Mouse (Mus musculus): Measurements from ENCODE around the gene Ccdc180. TPM values are rescaled to one million over a fixed set of nuclear protein-coding genes. Genes with fewer than 3 reads are reported as not detected.
A peak's percentile ranks its signal among the peaks of the same experiment; 100 is the strongest.

The Ccdc180 gene
- total and polyA plus RNA-seq, 3 experiments, result 0.16 TPM; not detected in 2

DNA sequence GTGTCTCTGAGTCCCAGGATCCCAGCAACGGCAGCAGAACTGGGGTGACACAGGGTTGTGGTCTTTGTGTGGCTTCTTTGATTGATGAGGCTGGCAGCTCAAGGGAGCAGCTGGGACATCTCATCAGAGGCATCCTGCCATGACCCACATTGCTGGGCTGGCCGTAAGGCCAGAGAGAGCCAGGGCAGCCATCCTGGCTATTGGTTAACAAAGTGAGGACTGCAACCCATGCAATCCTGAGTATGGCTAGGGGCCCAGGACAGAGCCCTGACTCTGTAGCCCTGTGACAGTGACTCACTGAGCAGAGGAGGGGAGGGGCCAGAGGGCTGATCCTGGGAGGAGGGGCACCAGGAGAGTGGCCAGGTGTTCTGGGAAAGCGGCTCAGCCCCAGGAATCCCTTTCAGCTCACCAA, 38.5 kb upstream of the Ccdc180 start:
- Histone ChIP-seq H3K4me3 (ENCODE audit: low read depth, low read length) (no peak overlapping the region), H3K9me3 (replicated peaks) (no peaks in the 10 kb centered on the region), H3K4me1 (ENCODE audit: insufficient read depth, low read depth, low read length) (no peaks in the 10 kb centered on the region), H3K27me3 (ENCODE audit: insufficient read depth, low read length) (peaks cover 8% of the 10 kb centered on the region), H3K36me3 (replicated peaks) (no peaks in the 10 kb centered on the region)
- TF ChIP-seq POLR2AphosphoS5 (IDR thresholded peaks at IDR 0.05; ENCODE audit: insufficient replicate concordance, low read depth, low read length), result no peak
- TF ChIP-seq CTCF (IDR thresholded peaks at IDR 0.05; ENCODE audit: low read depth, low read length), result no peak
- no peak for TF ChIP-seq TAL1 (conservative IDR thresholded peaks at IDR 0.05; ENCODE audit: low read depth, low read length)
- no peak for TF ChIP-seq GATA1 (IDR thresholded peaks at IDR 0.05; ENCODE audit: borderline replicate concordance, low read length)
- TF ChIP-seq GATA2 (IDR thresholded peaks at IDR 0.05; ENCODE audit: borderline replicate concordance, low read depth, low read length), result no peak
- ATAC-seq (ENCODE audit: extremely low read depth, insufficient number of reproducible peaks, low FRiP score, poor library complexity, severe bottlenecking) (no peak), DNase-seq (ENCODE audit: low spot score) (no peak)

DNA sequence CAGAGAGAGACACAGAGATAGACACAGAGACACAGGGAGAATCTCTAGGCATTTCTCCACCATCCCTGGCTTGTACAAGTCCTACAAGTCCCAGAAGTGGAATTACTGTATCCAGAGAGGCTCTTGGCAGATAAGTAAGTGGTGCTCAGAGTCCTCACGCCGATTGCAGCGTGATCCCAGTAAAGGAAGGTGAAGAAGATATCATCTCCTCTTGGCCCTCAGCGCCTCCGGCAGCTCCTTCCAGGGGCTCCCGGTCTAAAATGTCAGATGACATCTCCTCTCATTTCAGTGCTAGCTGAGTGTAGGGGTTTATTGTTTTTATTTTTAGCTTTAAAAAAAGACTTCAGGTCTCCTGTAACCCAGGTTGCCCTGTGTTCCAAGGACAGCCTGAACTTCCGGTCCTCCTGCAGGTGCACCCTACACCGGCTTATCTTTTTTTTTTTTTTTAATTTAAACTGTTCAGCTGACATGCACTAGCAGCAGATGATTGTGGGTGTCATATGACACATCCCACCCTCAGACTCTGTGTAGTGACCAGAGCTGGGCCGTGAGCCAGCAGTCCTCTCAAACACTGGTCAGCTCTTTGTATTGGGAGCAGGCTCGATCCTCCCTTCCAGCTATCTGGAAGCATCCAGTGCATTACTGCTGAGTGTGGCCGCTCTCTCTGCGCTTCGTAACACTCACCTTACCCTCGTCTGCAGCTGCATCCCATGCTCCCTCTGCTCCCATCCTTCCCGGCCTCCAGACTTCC, 36.4 kb upstream of the Ccdc180 start:
- ATAC-seq (ENCODE audit: extremely low read depth, insufficient number of reproducible peaks, low FRiP score, poor library complexity, severe bottlenecking) (no peak), DNase-seq (ENCODE audit: low spot score) (no peak)
- no peaks in the 10 kb centered on the region for H3K9me3 ChIP-seq (replicated peaks)
- H3K36me3 ChIP-seq (replicated peaks), result no peaks in the 10 kb centered on the region
- no peak overlapping the region for H3K4me3 ChIP-seq (ENCODE audit: low read depth, low read length)
- H3K27me3 ChIP-seq (ENCODE audit: insufficient read depth, low read length), result peaks cover 8% of the 10 kb centered on the region
- H3K4me1 ChIP-seq (ENCODE audit: insufficient read depth, low read depth, low read length), result no peaks in the 10 kb centered on the region
- no peak for TF ChIP-seq CTCF (IDR thresholded peaks at IDR 0.05; ENCODE audit: low read depth, low read length)
- no peak for TF ChIP-seq TAL1 (conservative IDR thresholded peaks at IDR 0.05; ENCODE audit: low read depth, low read length)

DNA sequence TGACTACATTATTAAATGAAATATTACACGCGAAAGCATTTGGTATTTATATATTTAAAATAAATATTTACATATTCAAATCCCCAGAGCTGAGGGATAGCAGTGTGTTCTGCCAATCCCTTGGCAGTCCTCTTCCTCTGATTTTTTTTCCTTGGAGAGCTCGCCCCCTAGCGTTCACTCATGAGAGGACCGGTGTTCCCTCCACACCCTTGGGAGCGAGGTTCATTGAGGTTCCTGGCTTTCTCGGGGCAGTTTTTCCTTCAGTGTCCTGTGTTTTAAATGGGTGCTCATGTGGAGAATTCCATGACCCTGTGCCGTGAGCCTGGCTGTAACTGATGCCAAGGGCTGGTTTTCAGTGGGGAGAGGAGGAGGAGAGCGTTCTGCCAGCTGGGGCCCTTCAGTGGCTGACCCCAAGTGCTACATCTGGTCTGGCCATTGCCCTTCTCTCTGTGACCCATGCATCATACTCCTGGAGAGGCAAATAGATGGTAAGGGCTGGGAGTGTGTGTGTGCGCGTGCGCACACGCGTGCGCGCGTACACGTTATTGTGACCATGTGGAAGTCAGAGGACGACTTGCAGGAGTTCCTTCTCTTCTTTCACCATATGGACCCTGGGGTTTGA, 34.2 kb upstream of the Ccdc180 start:
- DNase-seq (ENCODE audit: low spot score) (peak; percentile 37), ATAC-seq (ENCODE audit: extremely low read depth, insufficient number of reproducible peaks, low FRiP score, poor library complexity, severe bottlenecking) (no peak)
- H3K4me3 ChIP-seq (ENCODE audit: low read depth, low read length), result no peak overlapping the region
- TF ChIP-seq CTCF (IDR thresholded peaks at IDR 0.05; ENCODE audit: low read depth, low read length) (0 out of 2 replicates have a peak, but pooled peaks have one; percentile 48), GATA2 (IDR thresholded peaks at IDR 0.05; ENCODE audit: borderline replicate concordance, low read depth, low read length) (no peak)
- no peaks in the 10 kb centered on the region for H3K4me1 ChIP-seq (ENCODE audit: insufficient read depth, low read depth, low read length)
- peaks cover 3% of the 10 kb centered on the region; the same call in 1 of the 2 replicates for H3K27me3 ChIP-seq (ENCODE audit: insufficient read depth, low read length)
- H3K36me3 ChIP-seq (replicated peaks), result no peaks in the 10 kb centered on the region
- H3K9me3 ChIP-seq (replicated peaks), result no peaks in the 10 kb centered on the region

DNA sequence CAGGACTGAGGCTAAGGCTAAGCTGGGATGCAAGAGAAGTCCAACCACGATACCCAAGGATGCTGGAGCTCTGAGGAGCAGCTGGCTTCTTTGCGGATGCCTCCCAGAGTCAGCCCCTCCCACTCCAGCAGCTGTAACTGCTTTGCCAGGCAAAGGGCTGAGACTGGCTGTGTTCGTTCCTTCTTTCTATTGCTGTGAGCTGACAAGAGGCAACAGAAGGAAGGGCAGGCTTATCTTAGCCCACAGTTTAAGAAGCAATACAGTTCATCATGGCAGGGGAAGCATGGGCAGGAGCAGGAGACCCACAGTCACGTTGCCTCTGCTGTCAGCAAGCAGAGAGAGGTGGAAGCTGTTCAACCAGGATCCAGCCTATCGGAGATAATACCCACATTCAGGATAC, 28.9 kb upstream of the Ccdc180 start:
- DNase-seq (ENCODE audit: low spot score) (no peak), ATAC-seq (ENCODE audit: extremely low read depth, insufficient number of reproducible peaks, low FRiP score, poor library complexity, severe bottlenecking) (no peak)
- H3K9me3 ChIP-seq (replicated peaks), result no peaks in the 10 kb centered on the region
- no peak for TF ChIP-seq TAL1 (conservative IDR thresholded peaks at IDR 0.05; ENCODE audit: low read depth, low read length)
- TF ChIP-seq CTCF (IDR thresholded peaks at IDR 0.05; ENCODE audit: low read depth, low read length), result no peak
- TF ChIP-seq POLR2AphosphoS5 (IDR thresholded peaks at IDR 0.05; ENCODE audit: insufficient replicate concordance, low read depth, low read length), result no peak
- TF ChIP-seq GATA2 (IDR thresholded peaks at IDR 0.05; ENCODE audit: borderline replicate concordance, low read depth, low read length), result no peak
- no peak for TF ChIP-seq GATA1 (IDR thresholded peaks at IDR 0.05; ENCODE audit: borderline replicate concordance, low read length)
- no peak overlapping the region for H3K4me3 ChIP-seq (ENCODE audit: low read depth, low read length)
- no peaks in the 10 kb centered on the region for H3K27me3 ChIP-seq (ENCODE audit: insufficient read depth, low read length)
- no peaks in the 10 kb centered on the region; the same call in 1 of the 2 replicates for H3K4me1 ChIP-seq (ENCODE audit: insufficient read depth, low read depth, low read length)
- H3K36me3 ChIP-seq (replicated peaks), result no peaks in the 10 kb centered on the region

DNA sequence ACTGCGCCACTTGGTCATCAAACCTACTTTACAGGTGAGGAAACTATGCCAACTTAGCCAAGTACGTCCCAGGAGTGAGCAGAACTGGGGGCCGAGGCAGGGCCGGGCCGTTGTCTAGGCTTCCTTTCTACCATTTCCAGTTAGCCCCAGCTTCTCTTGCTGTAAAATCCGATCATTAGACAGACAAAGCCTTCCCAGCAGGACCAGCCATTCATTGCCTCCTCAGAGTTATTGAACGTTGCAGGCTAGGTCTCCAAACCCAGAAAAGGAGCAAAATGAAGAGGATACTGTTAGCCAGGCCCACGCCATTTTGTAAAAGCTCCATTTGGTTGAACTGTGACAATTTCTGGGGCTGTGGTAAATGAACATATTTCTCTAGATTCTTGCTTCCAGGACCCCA, 22.7 kb upstream of the Ccdc180 start:
- H3K27me3 ChIP-seq (ENCODE audit: insufficient read depth, low read length), result no peaks in the 10 kb centered on the region
- no peak for ATAC-seq (ENCODE audit: extremely low read depth, insufficient number of reproducible peaks, low FRiP score, poor library complexity, severe bottlenecking)
- no peak overlapping the region for H3K4me3 ChIP-seq (ENCODE audit: low read depth, low read length)
- DNase-seq (ENCODE audit: low spot score), result no peak
- H3K36me3 ChIP-seq (replicated peaks), result no peaks in the 10 kb centered on the region
- no peaks in the 10 kb centered on the region; the same call in 1 of the 2 replicates for H3K4me1 ChIP-seq (ENCODE audit: insufficient read depth, low read depth, low read length)
- H3K9me3 ChIP-seq (replicated peaks), result no peaks in the 10 kb centered on the region
- TF ChIP-seq GATA2 (IDR thresholded peaks at IDR 0.05; ENCODE audit: borderline replicate concordance, low read depth, low read length) (no peak), TAL1 (conservative IDR thresholded peaks at IDR 0.05; ENCODE audit: low read depth, low read length) (no peak), CTCF (IDR thresholded peaks at IDR 0.05; ENCODE audit: low read depth, low read length) (no peak), GATA1 (IDR thresholded peaks at IDR 0.05; ENCODE audit: borderline replicate concordance, low read length) (no peak), POLR2AphosphoS5 (IDR thresholded peaks at IDR 0.05; ENCODE audit: insufficient replicate concordance, low read depth, low read length) (no peak)

DNA sequence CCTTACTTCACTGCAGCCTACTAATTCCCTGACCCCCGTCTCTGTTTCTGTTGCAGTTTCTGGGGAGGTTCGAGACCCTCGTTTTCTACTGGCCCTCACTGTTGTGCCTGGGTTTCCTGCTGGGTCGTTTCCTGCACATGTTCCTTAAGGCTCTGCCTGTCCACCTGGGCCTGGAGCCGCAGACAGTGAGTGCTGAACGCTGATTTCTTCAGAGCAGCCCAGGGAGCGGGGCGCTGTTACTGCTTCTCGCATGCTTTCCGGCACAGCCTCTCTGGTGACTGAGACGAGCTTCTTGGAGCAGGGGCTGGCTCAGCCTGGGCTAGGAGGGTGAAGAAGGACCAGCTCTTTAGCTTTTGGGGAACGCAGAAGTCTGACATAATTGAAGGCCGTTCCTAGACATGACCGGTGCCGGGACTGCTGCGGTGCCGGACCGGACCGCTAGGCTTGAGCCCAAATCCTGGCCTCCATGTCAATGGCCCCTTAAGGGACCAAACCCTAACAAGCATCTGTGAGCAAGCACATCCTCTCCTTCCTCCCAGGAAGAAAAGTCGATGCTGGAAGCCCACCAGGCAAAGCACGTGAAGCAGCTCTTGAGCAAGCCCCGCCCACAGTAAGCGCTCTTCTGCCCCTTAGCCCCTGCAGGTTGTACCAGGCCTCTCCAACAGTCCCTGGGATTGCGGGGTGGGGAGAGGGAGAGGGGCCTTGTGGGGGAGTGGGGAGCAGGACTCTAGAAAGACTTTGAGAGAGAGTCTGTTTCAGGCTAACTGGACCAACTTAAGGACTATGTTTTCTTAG, 20.9 kb upstream of the Ccdc180 start:
- no peak for ATAC-seq (ENCODE audit: extremely low read depth, insufficient number of reproducible peaks, low FRiP score, poor library complexity, severe bottlenecking)
- H3K4me1 ChIP-seq (ENCODE audit: insufficient read depth, low read depth, low read length), result no peaks in the 10 kb centered on the region
- H3K9me3 ChIP-seq (replicated peaks), result no peaks in the 10 kb centered on the region
- no peak for DNase-seq (ENCODE audit: low spot score)
- no peaks in the 10 kb centered on the region for H3K36me3 ChIP-seq (replicated peaks)
- H3K4me3 ChIP-seq (ENCODE audit: low read depth, low read length), result no peak overlapping the region
- H3K27me3 ChIP-seq (ENCODE audit: insufficient read depth, low read length), result no peaks in the 10 kb centered on the region
- TF ChIP-seq GATA2 (IDR thresholded peaks at IDR 0.05; ENCODE audit: borderline replicate concordance, low read depth, low read length) (no peak), POLR2AphosphoS5 (IDR thresholded peaks at IDR 0.05; ENCODE audit: insufficient replicate concordance, low read depth, low read length) (no peak), TAL1 (conservative IDR thresholded peaks at IDR 0.05; ENCODE audit: low read depth, low read length) (no peak), CTCF (IDR thresholded peaks at IDR 0.05; ENCODE audit: low read depth, low read length) (no peak), GATA1 (IDR thresholded peaks at IDR 0.05; ENCODE audit: borderline replicate concordance, low read length) (no peak)

All from G1E (cell line).